Mouse (Mus musculus): ENCODE measurements around the gene Dok4.

Gene Dok4

GRCm38 (mm10) chr8:94876197-94876730 lies at the start of gene Dok4:
Gene Dok4 (minus strand): TSS chr8:94876330.
- DNase-seq (ENCODE audit: low spot score in 2 of 2), result peak; percentile 49 to 64

GRCm38 (mm10) chr8:94923405-94923804 lies 47.3 kb upstream of the Dok4 start, which contains the start of gene Adgrg5:
Gene Adgrg5 (plus strand): TSS chr8:94923694.
- no peak for DNase-seq (ENCODE audit: low spot score in 2 of 2)

- DNase-seq (ENCODE audit: low spot score in 2 of 2), result no peak
Observed at GRCm38 (mm10) chr8:94922602-94923001, 46.5 kb upstream of the Dok4 start.

- no peak for DNase-seq (ENCODE audit: low spot score in 2 of 2)
Observed at GRCm38 (mm10) chr8:94922176-94922575, 46.0 kb upstream of the Dok4 start.

- DNase-seq (ENCODE audit: low spot score in 2 of 2), result no peak
Observed at GRCm38 (mm10) chr8:94919256-94919655, 43.1 kb upstream of the Dok4 start.

- DNase-seq (ENCODE audit: low spot score in 2 of 2), result no peak
Observed at GRCm38 (mm10) chr8:94917851-94918495, 41.8 kb upstream of the Dok4 start, which contains the start of gene Ccdc102a. Gene Ccdc102a (minus strand): TSS chr8:94918098.

- DNase-seq (ENCODE audit: low spot score in 2 of 2), result peak; percentile 39 to 64
Observed at GRCm38 (mm10) chr8:94917352-94917751, 41.2 kb upstream of the Dok4 start.

- DNase-seq (ENCODE audit: low spot score in 2 of 2), result no peak
Observed at GRCm38 (mm10) chr8:94916960-94917324, 40.8 kb upstream of the Dok4 start.

- no peak for DNase-seq (ENCODE audit: low spot score in 2 of 2)
Observed at GRCm38 (mm10) chr8:94916311-94916959, 40.3 kb upstream of the Dok4 start.

GRCm38 (mm10) chr8:94914701-94915101 lies 38.6 kb upstream of the Dok4 start:
- no peak for DNase-seq (ENCODE audit: low spot score in 2 of 2)

GRCm38 (mm10) chr8:94914256-94914655 lies 38.1 kb upstream of the Dok4 start:
- DNase-seq (ENCODE audit: low spot score in 2 of 2), result no peak

- DNase-seq (ENCODE audit: low spot score in 2 of 2), result peak; percentile 34 to 46
Observed at GRCm38 (mm10) chr8:94913061-94913660, 37.0 kb upstream of the Dok4 start.

- peak; percentile 69 to 70 for DNase-seq (ENCODE audit: low spot score in 2 of 2)
Observed at GRCm38 (mm10) chr8:94908847-94909246, 32.7 kb upstream of the Dok4 start.

- DNase-seq (ENCODE audit: low spot score in 2 of 2), result peak in 1 of 2 experiments; percentile 6
Observed at GRCm38 (mm10) chr8:94907591-94908300, 31.6 kb upstream of the Dok4 start.

GRCm38 (mm10) chr8:94904450-94905175 lies 28.5 kb upstream of the Dok4 start:
- peak; percentile 38 to 52 for DNase-seq (ENCODE audit: low spot score in 2 of 2)

GRCm38 (mm10) chr8:94903709-94904108 lies 27.6 kb upstream of the Dok4 start:
- no peak for DNase-seq (ENCODE audit: low spot score in 2 of 2)

GRCm38 (mm10) chr8:94901031-94901430 lies 24.9 kb upstream of the Dok4 start:
- DNase-seq (ENCODE audit: low spot score in 2 of 2), result no peak

GRCm38 (mm10) chr8:94900617-94901016 lies 24.5 kb upstream of the Dok4 start:
- DNase-seq (ENCODE audit: low spot score in 2 of 2), result no peak

- no peak for DNase-seq (ENCODE audit: low spot score in 2 of 2)
Observed at GRCm38 (mm10) chr8:94899262-94899661, 23.1 kb upstream of the Dok4 start.

GRCm38 (mm10) chr8:94892917-94893316 lies 16.8 kb upstream of the Dok4 start:
- no peak for DNase-seq (ENCODE audit: low spot score in 2 of 2)

GRCm38 (mm10) chr8:94888383-94889036 lies 12.4 kb upstream of the Dok4 start:
- no peak for DNase-seq (ENCODE audit: low spot score in 2 of 2)

All from frontal cortex, postnatal 36 days (tissue).